Mouse (Mus musculus) hindbrain, embryonic 16.5 days (tissue): ENCODE measurements around the gene Fstl4. TPM values are rescaled to one million over a fixed set of nuclear protein-coding genes. Genes with fewer than 3 reads are reported as not detected.
A peak's percentile ranks its signal among the peaks of the same experiment; 100 is the strongest.

Experiments
- ATAC-seq: fragments of 200-750 bp; cut with Nextera tagmentation; 2 replicates; pipeline ENCODE4 v1.8.0; 2017; ENCODE audit warnings: moderate TSS enrichment, moderate library complexity
- H3K27ac ChIP-seq: fragments of 300-500 bp; sonication (generic); 2 replicates; pipeline ENCODE4 v1.5.1; 2014; ENCODE audit warnings: low read depth, mild to moderate bottlenecking, control low read depth, low read length, moderate library complexity
- H3K27me3 ChIP-seq: fragments of 300-500 bp; sonication (generic); replicated peaks from 2 replicates; pipeline ENCODE4 v1.6.1; 2014; ENCODE audit warnings: low read length; ENCODE audit not compliant: control insufficient read depth, insufficient read depth
- H3K36me3 ChIP-seq: fragments of 300-500 bp; sonication (generic); 2 replicates; pipeline ENCODE4 v1.6.1; 2014; ENCODE audit warnings: mild to moderate bottlenecking, low read length, moderate library complexity, mixed read lengths; ENCODE audit not compliant: control insufficient read depth, insufficient read depth
- H3K4me1 ChIP-seq: fragments of 300-500 bp; sonication (generic); 2 replicates; pipeline ENCODE4 v1.6.1; 2014; ENCODE audit warnings: low read depth, low read length; ENCODE audit not compliant: control insufficient read depth, insufficient read depth
- H3K4me2 ChIP-seq: fragments of 300-500 bp; sonication (generic); 2 replicates; pipeline ENCODE4 v1.6.1; 2014; ENCODE audit warnings: mild to moderate bottlenecking, low read length, control low read depth, moderate library complexity
- H3K4me3 ChIP-seq: fragments of 300-500 bp; sonication (generic); 2 replicates; pipeline ENCODE4 v1.5.1; 2014; ENCODE audit warnings: mild to moderate bottlenecking, low read length, control low read depth, moderate library complexity
- H3K9ac ChIP-seq: fragments of 300-500 bp; sonication (generic); 2 replicates; pipeline ENCODE4 v1.6.1; 2014; ENCODE audit warnings: low read depth, mild to moderate bottlenecking, control low read depth, low read length, moderate library complexity
- H3K9me3 ChIP-seq: fragments of 300-500 bp; sonication (generic); 2 replicates; pipeline ENCODE4 v1.6.1; 2014; ENCODE audit warnings: mild to moderate bottlenecking, low read length, moderate library complexity; ENCODE audit not compliant: control insufficient read depth
- WGBS: fragments of 180-500 bp; shearing (Covaris S2); extraction: QIAGEN DNeasy Blood & Tissue Kit; methylation state at CpG from one replicate; pipeline ENCODE4 v1.1.7; 2014; 5-methylcytosine and 5-hydroxymethylcytosine counted together
- polyA plus RNA-seq: library from polyadenylated mRNA; unstranded; fragments of >200 nt; fragmentation: Nextera tagmentation; extraction: Ambion mirVana; gene quantifications from 2 replicates; pipeline ENCODE4 v1.2.1, GENCODE M21; 2015

The Fstl4 gene
- polyA plus RNA-seq, 1 experiment from 2014 or later, result 14.2 TPM

GRCm38 (mm10) chr11:52877662-52878061 lies 113.2 kb downstream of the Fstl4 start:
- no peaks in the 10 kb centered on the region for H3K4me1 ChIP-seq
- H3K36me3 ChIP-seq, result no peaks in the 10 kb centered on the region
- WGBS, result 80% methylated on average over 2 of the region's 2 CpGs
- no peak overlapping the region for H3K4me2 ChIP-seq
- H3K27ac ChIP-seq, result no peak overlapping the region
- H3K4me3 ChIP-seq, result no peak overlapping the region
- no peak overlapping the region for H3K9ac ChIP-seq
- H3K27me3 ChIP-seq, result no peaks in the 10 kb centered on the region
- peaks cover 2% of the 10 kb centered on the region; the same call in 1 of the 2 replicates for H3K9me3 ChIP-seq
- ATAC-seq, result no peak

GRCm38 (mm10) chr11:52879958-52880357 lies 115.5 kb downstream of the Fstl4 start:
- H3K27ac ChIP-seq, result no peak overlapping the region
- WGBS, result 92% methylated on average over 2 of the region's 2 CpGs
- no peaks in the 10 kb centered on the region; the same call in 1 of the 2 replicates for H3K9me3 ChIP-seq
- H3K36me3 ChIP-seq, result no peaks in the 10 kb centered on the region
- H3K4me2 ChIP-seq, result no peak overlapping the region
- H3K27me3 ChIP-seq, result no peaks in the 10 kb centered on the region
- no peaks in the 10 kb centered on the region for H3K4me1 ChIP-seq
- H3K9ac ChIP-seq, result no peak overlapping the region
- no peak overlapping the region for H3K4me3 ChIP-seq
- no peak for ATAC-seq

GRCm38 (mm10) chr11:52886559-52887303 lies 122.3 kb downstream of the Fstl4 start:
- Histone ChIP-seq H3K27me3 (no peaks in the 10 kb centered on the region), H3K9ac (no peak overlapping the region), H3K4me2 (no peak overlapping the region), H3K36me3 (no peaks in the 10 kb centered on the region), H3K4me1 (peaks cover 6% of the 10 kb centered on the region), H3K9me3 (no peaks in the 10 kb centered on the region; the same call in 1 of the 2 replicates), H3K4me3 (no peak overlapping the region), H3K27ac (no peak overlapping the region)
- WGBS, result 23% methylated on average over 6 of the region's 6 CpGs
- ATAC-seq, result no peak

GRCm38 (mm10) chr11:52888150-52888549 lies 123.7 kb downstream of the Fstl4 start:
- Histone ChIP-seq H3K9me3 (no peaks in the 10 kb centered on the region), H3K36me3 (no peaks in the 10 kb centered on the region), H3K27me3 (no peaks in the 10 kb centered on the region), H3K4me3 (no peak overlapping the region), H3K4me1 (peaks cover 6% of the 10 kb centered on the region), H3K4me2 (no peak overlapping the region), H3K27ac (no peak overlapping the region), H3K9ac (no peak overlapping the region)
- 24% methylated on average over 6 of the region's 6 CpGs for WGBS
- ATAC-seq, result peak; percentile 50; the same call in 1 of the 2 replicates

- Histone ChIP-seq H3K4me2 (no peak overlapping the region), H3K9ac (no peak overlapping the region), H3K4me3 (no peak overlapping the region), H3K4me1 (peaks cover 6% of the 10 kb centered on the region), H3K27me3 (no peaks in the 10 kb centered on the region), H3K9me3 (no peaks in the 10 kb centered on the region), H3K36me3 (no peaks in the 10 kb centered on the region), H3K27ac (no peak overlapping the region)
- ATAC-seq, result no peak
- 79% methylated on average over 4 of the region's 4 CpGs for WGBS
Observed at GRCm38 (mm10) chr11:52889527-52889926, 125.1 kb downstream of the Fstl4 start.

- no peak overlapping the region for H3K27ac ChIP-seq
- H3K4me3 ChIP-seq, result no peak overlapping the region
- H3K4me2 ChIP-seq, result no peak overlapping the region
- H3K9ac ChIP-seq, result no peak overlapping the region
- H3K36me3 ChIP-seq, result no peaks in the 10 kb centered on the region
- H3K4me1 ChIP-seq, result peaks cover 6% of the 10 kb centered on the region
- ATAC-seq, result no peak
- no peaks in the 10 kb centered on the region for H3K27me3 ChIP-seq
- 77% methylated on average over 7 of the region's 7 CpGs for WGBS
- no peaks in the 10 kb centered on the region for H3K9me3 ChIP-seq
Observed at GRCm38 (mm10) chr11:52890156-52890555, 125.7 kb downstream of the Fstl4 start.

- H3K27ac ChIP-seq, result no peak overlapping the region
- no peak for ATAC-seq
- H3K36me3 ChIP-seq, result no peaks in the 10 kb centered on the region
- no peaks in the 10 kb centered on the region for H3K9me3 ChIP-seq
- no peak overlapping the region for H3K9ac ChIP-seq
- no peak overlapping the region for H3K4me2 ChIP-seq
- H3K27me3 ChIP-seq, result no peaks in the 10 kb centered on the region
- no peak overlapping the region for H3K4me3 ChIP-seq
- H3K4me1 ChIP-seq, result no peaks in the 10 kb centered on the region
- WGBS, result 68% methylated on average over 5 of the region's 5 CpGs
Observed at GRCm38 (mm10) chr11:52904101-52904500, 139.7 kb downstream of the Fstl4 start.

- Histone ChIP-seq H3K4me2 (no peak overlapping the region), H3K9ac (no peak overlapping the region), H3K9me3 (no peaks in the 10 kb centered on the region), H3K27me3 (no peaks in the 10 kb centered on the region), H3K4me1 (no peaks in the 10 kb centered on the region; the same call in 1 of the 2 replicates), H3K4me3 (no peak overlapping the region), H3K27ac (no peak overlapping the region), H3K36me3 (no peaks in the 10 kb centered on the region)
- peak; percentile 37; the same call in 1 of the 2 replicates for ATAC-seq
- WGBS, result 43% methylated on average over 7 of the region's 7 CpGs
Observed at GRCm38 (mm10) chr11:52910788-52911187, 146.4 kb downstream of the Fstl4 start.

GRCm38 (mm10) chr11:52914431-52914830 lies 150.0 kb downstream of the Fstl4 start:
- no peaks in the 10 kb centered on the region for H3K36me3 ChIP-seq
- peaks cover 2% of the 10 kb centered on the region; the same call in 1 of the 2 replicates for H3K4me1 ChIP-seq
- WGBS, result 70% methylated on average over 6 of the region's 6 CpGs
- no peak overlapping the region for H3K4me2 ChIP-seq
- no peak overlapping the region for H3K4me3 ChIP-seq
- peaks cover 2% of the 10 kb centered on the region; the same call in 1 of the 2 replicates for H3K9me3 ChIP-seq
- H3K9ac ChIP-seq, result no peak overlapping the region
- ATAC-seq, result no peak
- no peaks in the 10 kb centered on the region for H3K27me3 ChIP-seq
- H3K27ac ChIP-seq, result no peak overlapping the region
